Mouse (Mus musculus) thymus, adult 18-20 months (tissue): ENCODE data around the gene S100b.

Experiments
- DNase-seq, 2 experiments: peaks; one replicate each; pipeline ENCODE4 v3.0.0; 2022; ENCODE audit warnings: mixed read lengths in 2 of 2

S100b gene

GRCm38 (mm10) chr10:76253536-76253935 is at the start of gene S100b:
Gene S100b, plus strand, starts transcription at chr10:76253853.
- DNase-seq: no peak

- no peak for DNase-seq
Observed at GRCm38 (mm10) chr10:76207262-76207796, 46.3 kb upstream of the S100b start.

GRCm38 (mm10) chr10:76209241-76209640 is 44.4 kb upstream of the S100b start:
- DNase-seq: no peak

- DNase-seq: no peak
Observed at GRCm38 (mm10) chr10:76210806-76211205, 42.8 kb upstream of the S100b start.

- DNase-seq: no peak
Observed at GRCm38 (mm10) chr10:76212121-76212520, 41.5 kb upstream of the S100b start.

GRCm38 (mm10) chr10:76214161-76214560 is 39.5 kb upstream of the S100b start:
- no peak for DNase-seq

GRCm38 (mm10) chr10:76217056-76217455 is 36.6 kb upstream of the S100b start:
- DNase-seq: no peak

DNA sequence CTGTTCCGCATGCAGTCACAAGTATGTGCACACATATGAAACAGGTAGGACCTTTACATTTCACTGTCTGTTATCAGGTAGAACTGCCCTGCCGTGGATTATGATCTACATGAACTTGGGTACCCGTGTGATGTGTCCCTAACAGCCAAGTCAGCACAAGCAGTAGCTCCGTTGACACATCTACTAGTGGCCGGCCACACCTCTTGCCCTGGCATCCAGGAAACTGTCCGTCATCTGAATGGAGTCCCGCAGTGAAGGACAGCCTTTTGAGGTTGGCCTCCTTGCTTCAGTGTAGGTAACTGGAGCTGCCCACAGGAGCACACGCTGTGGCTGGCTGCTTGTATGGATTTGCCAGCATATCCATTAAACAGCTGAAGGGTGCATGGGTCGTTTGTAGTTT is 35.4 kb upstream of the S100b start:
- DNase-seq: no peak

DNA sequence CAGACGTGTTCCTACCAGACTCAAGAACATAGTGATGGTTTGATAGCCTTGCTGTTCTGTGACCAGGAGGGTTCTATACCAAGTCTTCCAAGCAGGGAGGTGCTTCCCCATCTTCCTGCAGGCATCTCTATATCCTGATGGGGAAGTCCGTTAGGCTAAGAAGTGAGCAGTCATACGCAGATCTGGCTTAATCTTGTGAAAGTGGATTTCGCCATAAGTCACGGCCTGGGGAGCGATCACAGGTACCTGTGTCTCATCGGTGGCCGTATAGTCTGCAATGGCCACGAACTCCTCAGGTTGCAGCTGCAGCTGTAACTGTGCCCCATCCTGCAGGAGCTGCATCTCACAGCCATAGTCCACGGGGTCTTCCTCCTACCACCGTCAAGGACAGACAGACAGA is 27.7 kb upstream of the S100b start:
- DNase-seq: no peak

GRCm38 (mm10) chr10:76229627-76230026 is 24.0 kb upstream of the S100b start:
- DNase-seq: no peak

DNA sequence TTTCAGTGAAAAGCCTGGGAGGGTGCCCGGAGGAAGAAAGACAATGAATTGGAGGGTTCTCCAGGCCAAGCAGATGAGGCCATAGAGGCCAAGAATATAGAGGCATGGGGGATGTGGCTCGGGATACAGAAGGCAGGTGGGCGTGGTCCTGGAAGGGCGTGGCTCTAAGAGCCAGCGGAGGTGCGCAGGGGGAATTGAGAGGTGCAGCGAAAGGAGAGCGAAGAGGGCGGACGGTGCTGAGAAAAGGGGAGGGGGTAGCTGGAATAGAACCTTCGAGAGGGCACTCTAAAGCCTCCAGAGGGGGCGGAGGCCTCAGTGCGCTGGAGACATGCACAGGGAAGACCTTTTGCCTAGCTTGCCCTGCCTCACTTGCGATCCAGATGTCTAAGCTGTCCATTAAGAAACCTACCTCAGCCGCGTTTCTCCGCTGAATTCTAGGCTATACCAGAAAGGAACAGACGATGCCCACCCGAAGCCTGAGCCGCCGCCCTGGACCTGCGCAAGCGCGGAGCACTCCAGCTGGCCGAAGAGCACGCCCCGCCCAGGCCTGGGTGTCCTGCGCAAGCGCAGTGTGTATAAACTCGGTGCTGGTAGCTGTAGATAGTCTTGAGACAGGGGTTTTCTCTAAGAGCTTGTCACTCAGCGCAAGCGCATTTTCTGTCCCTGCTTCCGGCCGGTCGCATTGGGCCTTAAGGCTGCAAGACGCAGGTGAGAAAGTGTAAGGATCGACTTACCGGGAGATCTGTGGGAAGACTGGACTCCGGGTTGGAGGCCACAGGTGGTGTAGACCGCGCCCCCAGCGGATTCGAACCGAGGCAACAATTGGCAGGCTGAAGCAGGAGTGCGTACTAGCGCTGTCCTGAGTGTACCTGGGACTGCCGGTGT is 16.1 kb upstream of the S100b start, which contains the start of gene Prmt2:
TSS of gene Prmt2 (minus strand) at position 525 of the 885 bp plus-strand sequence.
- peak; percentile 81 to 86 for DNase-seq

DNA sequence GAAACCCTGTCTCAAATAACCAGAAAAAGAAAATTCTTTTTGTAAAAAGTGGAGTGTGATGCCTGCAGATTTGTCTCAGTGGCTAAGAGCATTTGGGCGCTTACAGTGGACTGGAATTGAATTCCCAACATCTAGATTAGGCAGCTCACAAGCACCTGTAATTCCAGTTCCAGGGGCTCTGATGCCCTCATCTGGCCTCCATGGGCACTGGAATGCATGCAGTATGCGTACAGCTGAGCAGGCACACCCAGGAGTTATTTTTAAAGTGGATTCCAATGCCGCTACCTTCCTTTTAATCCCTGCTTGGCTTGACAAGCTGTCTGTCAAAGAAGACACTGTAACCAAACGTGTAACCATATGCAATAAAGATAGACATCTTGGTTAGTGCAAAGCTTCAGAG is 14.3 kb upstream of the S100b start:
- DNase-seq: no peak

DNA sequence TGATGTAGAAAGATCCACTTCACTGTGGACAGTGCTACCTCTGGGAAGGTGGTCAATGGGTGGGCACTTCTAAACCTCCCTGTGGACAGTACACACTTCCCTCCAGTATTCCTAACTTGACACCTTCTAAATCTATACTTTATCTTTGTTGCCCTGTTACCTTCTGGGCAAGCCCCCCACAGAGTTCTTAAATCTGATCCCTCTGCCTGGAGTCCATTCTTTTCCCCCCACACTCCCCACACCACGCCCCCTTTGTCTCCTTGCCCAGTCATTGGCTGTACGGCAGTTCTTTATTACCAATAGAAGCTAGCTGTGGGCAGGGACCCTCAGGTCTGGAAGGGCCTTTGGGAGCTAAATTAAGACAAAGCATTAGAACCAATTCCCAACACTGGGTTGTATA is 8.5 kb upstream of the S100b start:
- DNase-seq: no peak

GRCm38 (mm10) chr10:76246601-76247000 is 7.1 kb upstream of the S100b start:
- no peak for DNase-seq

DNA sequence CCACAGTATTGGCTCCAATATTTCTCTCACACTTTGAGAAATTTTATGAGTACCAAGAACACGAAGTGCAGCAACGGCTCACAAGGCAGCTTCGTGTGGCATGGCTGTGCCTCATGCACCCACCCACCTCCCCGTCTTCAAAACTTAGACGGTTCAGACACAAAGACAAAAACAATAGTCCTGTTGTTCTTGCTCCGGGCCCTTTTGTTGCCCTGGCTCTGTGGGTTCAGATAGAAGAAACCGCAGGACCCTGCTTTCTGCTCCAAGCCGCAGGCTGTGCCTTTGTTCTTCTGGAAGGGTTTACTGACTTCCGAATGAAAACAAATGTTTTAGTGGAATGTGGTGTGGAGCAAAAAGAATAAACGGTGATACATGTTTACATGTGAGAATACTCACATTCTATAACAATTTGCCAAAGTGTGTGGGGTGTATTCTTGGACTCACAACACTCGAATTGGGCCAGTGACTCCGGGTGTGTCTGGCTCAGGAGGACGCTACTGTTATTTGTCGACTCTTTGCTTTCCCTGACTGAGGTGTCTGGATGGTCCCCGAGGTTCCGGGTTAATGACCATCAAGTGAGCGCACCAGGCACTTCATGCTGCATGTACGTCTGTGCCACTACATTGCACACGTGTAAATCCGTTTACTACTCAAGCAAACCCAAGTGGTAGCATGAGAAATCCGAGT is 5.5 kb upstream of the S100b start:
- no peak for DNase-seq

DNA sequence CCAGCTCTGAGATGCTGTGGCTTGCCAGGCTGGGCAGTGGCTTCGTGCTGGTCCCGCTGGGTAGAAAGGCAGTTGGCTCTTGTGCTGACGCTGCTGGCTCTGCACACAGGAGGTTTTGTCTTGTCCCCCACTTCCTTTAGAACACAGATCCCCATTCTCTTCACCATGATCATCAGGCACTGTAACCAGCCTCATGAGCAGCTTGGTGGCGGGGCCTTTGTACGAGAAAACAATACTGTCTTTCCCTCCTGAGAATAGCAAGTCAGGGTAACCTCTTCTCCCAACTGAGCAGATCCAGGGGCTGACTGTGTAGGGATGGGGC is 5.0 kb upstream of the S100b start:
- no peak for DNase-seq

DNA sequence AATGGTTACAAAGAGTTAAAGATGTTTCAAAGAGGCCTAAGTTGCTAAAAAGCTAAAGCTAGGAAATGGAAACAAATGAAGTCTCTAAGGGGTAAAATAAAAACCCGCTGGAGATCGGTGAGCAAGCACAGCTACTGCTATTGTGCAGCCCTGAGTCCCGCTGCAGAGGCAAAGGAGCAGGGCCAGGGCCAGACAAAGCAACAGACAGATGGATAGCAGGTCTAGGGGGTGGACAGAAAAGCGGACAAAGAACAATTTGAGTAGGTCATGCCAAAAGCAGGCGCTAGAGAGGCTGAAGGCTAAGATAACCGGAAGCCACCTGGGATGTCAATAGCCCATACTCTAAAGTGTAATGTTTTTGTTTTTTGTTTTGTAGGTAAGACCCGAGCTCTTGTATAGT is 2.8 kb upstream of the S100b start:
- no peak for DNase-seq

DNA sequence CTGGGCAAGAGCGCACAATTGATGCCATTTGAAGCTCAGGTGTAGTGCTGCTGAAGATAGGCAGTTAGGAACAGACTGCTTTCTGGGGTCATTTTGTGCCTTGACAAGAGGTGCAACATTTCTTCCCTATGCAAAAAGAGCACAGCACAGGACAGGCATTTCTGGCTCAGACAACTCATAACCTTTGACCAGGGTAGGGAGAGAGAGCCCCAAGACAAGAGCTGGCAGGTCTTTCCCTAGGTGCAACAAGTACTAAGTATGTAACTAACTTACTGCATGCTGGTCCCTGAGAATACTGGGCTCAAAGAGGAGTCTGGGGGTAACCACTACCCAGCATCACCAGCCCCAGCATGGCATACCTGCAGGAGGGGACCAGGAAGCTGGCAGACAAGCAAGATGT is 574 bp upstream of the S100b start:
- no peak for DNase-seq

DNA sequence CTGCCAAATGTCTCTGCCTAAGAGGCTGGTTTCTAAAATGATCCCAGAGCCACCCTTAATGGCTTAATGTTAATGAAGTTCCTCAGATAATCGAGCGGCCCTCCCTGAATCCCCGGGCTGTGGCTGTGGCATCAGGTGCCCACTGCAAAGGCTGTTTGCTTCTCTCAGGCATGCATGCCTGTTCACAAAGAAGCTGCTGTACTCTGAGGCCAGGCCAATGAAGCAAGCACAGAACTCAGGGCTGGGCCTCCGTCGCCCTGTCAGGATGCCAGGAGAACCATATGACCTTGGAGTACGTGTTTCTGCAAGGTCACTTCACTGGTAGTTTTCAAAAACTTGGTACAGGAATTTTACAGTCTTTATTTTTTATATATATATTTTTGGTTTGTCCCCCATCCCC is 2.0 kb downstream of the S100b start:
- no peak for DNase-seq

DNA sequence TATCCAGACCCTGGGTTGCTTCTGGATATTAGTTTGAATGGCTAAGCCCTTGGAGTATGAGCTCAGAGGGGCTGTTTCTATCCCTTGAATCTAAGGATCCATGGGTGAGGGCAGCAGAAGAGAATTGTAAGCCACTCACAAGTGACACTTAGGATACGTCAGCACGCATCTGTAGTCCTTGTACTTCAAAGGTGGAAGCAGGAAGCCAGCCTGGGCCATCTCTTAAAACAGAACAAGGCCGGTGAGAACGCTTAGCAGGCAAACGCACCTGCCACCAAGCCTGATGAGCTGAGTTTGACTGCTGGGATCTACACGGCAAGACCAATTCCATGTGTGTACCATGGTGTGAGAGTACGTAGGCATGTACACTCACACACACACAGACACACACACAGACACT is 3.6 kb downstream of the S100b start:
- peak; percentile 15 to 28 for DNase-seq

DNA sequence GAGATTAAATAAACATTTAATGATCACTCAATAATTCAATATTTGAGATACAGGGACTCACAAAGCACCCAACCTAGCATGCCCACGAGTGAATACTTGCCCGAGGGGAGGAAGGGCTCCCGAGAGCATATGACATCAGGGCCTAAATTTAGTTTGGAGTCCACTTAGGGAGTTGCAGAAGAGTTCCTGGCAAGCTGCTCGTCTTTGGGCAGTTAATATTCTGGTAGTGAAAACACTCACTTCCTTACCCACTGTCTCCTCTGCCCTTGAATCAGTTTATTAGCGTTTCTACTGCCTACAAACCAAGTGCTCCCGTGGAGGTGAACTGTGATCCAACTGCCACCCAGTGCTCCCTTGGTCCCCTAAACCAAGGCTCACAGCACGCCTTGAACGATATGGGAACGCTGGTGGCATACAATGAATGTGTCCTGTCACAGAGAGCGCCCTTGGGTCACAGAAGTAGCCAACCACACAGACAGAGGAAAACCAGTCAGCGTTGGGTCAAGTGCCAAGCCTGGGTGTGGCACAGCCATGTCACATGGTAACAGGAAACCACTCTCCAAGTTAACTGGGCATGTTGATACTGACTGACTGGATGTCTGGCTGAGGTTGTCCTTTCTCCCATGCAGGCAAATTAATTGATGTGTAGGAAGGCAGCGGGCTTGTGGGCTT is 4.2 kb downstream of the S100b start:
- DNase-seq: no peak

DNA sequence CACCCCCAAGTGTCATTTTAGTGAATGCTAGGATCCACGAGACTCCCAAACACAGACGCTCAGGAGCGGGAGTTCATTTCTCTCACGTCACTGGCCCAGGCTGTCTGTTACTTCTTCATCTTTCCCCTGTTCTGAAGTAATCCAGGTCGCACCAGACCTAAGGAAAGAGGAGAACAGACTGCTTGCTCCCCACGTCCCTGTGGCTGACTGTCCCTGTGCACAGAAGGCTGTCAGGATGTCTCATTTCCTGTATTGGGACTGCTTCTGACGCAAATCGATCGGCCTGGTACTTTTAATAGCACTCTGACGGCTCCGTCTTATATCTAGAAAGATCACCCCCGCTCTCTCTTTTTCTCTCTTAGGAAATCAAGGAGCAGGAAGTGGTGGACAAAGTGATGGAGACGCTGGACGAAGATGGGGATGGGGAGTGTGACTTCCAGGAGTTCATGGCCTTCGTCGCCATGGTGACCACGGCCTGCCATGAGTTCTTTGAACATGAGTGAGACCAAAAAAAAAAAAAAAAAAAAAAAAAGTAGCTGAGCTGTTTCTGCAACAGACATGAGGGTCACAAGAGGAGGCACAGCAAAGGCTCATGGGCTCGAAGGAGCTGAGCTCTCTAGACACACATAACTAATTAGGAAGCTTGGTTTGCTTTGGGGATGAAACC is 6.0 kb downstream of the S100b start:
- no peak for DNase-seq
